Mouse (Mus musculus): ENCODE data around the gene Fbxo27.

DNA sequence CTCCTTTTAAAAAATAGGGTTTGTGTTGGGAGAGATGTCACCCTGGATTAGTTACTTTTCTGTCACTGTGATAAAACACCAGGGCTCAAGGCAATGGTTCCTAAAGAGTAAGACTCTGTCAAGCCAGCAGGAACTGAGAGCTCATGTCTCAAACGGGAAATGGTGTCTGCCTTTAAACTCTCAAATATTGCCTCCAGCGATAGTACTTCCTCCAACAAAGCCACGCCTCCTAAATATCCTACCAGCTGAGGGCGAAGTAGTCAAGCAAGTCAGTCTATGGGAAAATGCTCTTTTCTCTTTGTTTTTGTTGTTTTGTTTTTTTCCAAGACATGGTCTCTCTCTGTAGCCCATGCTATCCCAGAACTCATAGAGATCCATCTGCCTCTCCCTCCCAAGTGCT, 21.5 kb upstream of the Fbxo27 start:
- no peak for TF ChIP-seq CTCF (IDR thresholded peaks at IDR 0.05)
- TF ChIP-seq EP300 (IDR thresholded peaks at IDR 0.05; ENCODE audit: insufficient read depth, low read depth, low read length), result no peak
- no peak for TF ChIP-seq POLR2A (IDR thresholded peaks at IDR 0.05; ENCODE audit: insufficient read depth, low read depth, low read length)

All from heart, adult 2 months (tissue).